Mouse (Mus musculus): ENCODE data around the gene Shisa8. TPM values are rescaled to one million over a fixed set of nuclear protein-coding genes. Genes with fewer than 3 reads are reported as not detected.

Shisa8 gene
- polyA plus RNA-seq, 1 experiment from 2014 or later = 0.75 TPM

GRCm38 (mm10) chr15:82198342-82198741, 14.3 kb downstream of the Shisa8 start:
- Histone ChIP-seq H3K9ac (no peak overlapping the region), H3K27ac (no peak overlapping the region), H3K4me3 (no peak overlapping the region), H3K36me3 (peaks cover 98% of the 10 kb centered on the region), H3K4me2 (replicated peaks) (no peak overlapping the region), H3K9me3 (no peaks in the 10 kb centered on the region), H3K27me3 (no peaks in the 10 kb centered on the region), H3K4me1 (no peaks in the 10 kb centered on the region)
- no peak for ATAC-seq (ENCODE audit: insufficient number of reproducible peaks, insufficient read depth, low FRiP score, low TSS enrichment)
- WGBS = 93% methylated on average over 7 of the region's 7 CpGs

- no peaks in the 10 kb centered on the region for H3K4me1 ChIP-seq
- no peaks in the 10 kb centered on the region for H3K27me3 ChIP-seq
- no peak for ATAC-seq (ENCODE audit: insufficient number of reproducible peaks, insufficient read depth, low FRiP score, low TSS enrichment)
- H3K9me3 ChIP-seq = no peaks in the 10 kb centered on the region
- no peak overlapping the region for H3K9ac ChIP-seq
- H3K4me2 ChIP-seq (replicated peaks) = no peak overlapping the region
- no peak overlapping the region for H3K27ac ChIP-seq
- peaks cover 98% of the 10 kb centered on the region for H3K36me3 ChIP-seq
- H3K4me3 ChIP-seq = no peak overlapping the region
- 92% methylated on average over 11 of the region's 11 CpGs for WGBS
These were observed 14.7 kb downstream of the Shisa8 start for GRCm38 (mm10) chr15:82197937-82198336.

- H3K4me1 ChIP-seq = no peaks in the 10 kb centered on the region
- no peak for ATAC-seq (ENCODE audit: insufficient number of reproducible peaks, insufficient read depth, low FRiP score, low TSS enrichment)
- H3K9ac ChIP-seq = no peak overlapping the region
- H3K9me3 ChIP-seq = no peaks in the 10 kb centered on the region
- H3K4me2 ChIP-seq (replicated peaks) = no peak overlapping the region
- H3K27ac ChIP-seq = no peak overlapping the region
- H3K4me3 ChIP-seq = no peak overlapping the region
- H3K36me3 ChIP-seq = peaks cover 98% of the 10 kb centered on the region
- WGBS = 88% methylated on average over 10 of the region's 10 CpGs
- H3K27me3 ChIP-seq = no peaks in the 10 kb centered on the region
These were observed 15.3 kb downstream of the Shisa8 start for GRCm38 (mm10) chr15:82197246-82197750.

GRCm38 (mm10) chr15:82196300-82196699, 16.3 kb downstream of the Shisa8 start:
- peaks cover 98% of the 10 kb centered on the region for H3K36me3 ChIP-seq
- 84% methylated on average over 12 of the region's 12 CpGs for WGBS
- no peaks in the 10 kb centered on the region for H3K4me1 ChIP-seq

GRCm38 (mm10) chr15:82192617-82193016, 20.0 kb downstream of the Shisa8 start:
- no peak overlapping the region for H3K4me3 ChIP-seq
- H3K9me3 ChIP-seq = no peaks in the 10 kb centered on the region
- 57% methylated on average over 8 of the region's 8 CpGs for WGBS
- peaks cover 92% of the 10 kb centered on the region for H3K36me3 ChIP-seq
- no peak for ATAC-seq (ENCODE audit: insufficient number of reproducible peaks, insufficient read depth, low FRiP score, low TSS enrichment)
- no peak overlapping the region for H3K9ac ChIP-seq
- H3K4me1 ChIP-seq = no peaks in the 10 kb centered on the region
- no peak overlapping the region for H3K27ac ChIP-seq
- no peak overlapping the region for H3K4me2 ChIP-seq (replicated peaks)
- no peaks in the 10 kb centered on the region for H3K27me3 ChIP-seq

More at GRCm38 (mm10) chr15:82196300-82196699, 16.3 kb downstream of the Shisa8 start:
- Histone ChIP-seq H3K4me3 (no peak overlapping the region), H3K27ac (no peak overlapping the region), H3K9me3 (no peaks in the 10 kb centered on the region), H3K9ac (no peak overlapping the region), H3K27me3 (no peaks in the 10 kb centered on the region), H3K4me2 (replicated peaks) (no peak overlapping the region)
- ATAC-seq (ENCODE audit: insufficient number of reproducible peaks, insufficient read depth, low FRiP score, low TSS enrichment) = no peak

- 95% methylated on average over 10 of the region's 10 CpGs for WGBS
- no peaks in the 10 kb centered on the region for H3K9me3 ChIP-seq
- H3K36me3 ChIP-seq = peaks cover 92% of the 10 kb centered on the region
- no peak overlapping the region for H3K27ac ChIP-seq
- H3K9ac ChIP-seq = no peak overlapping the region
- no peaks in the 10 kb centered on the region for H3K27me3 ChIP-seq
- no peak for ATAC-seq (ENCODE audit: insufficient number of reproducible peaks, insufficient read depth, low FRiP score, low TSS enrichment)
- no peaks in the 10 kb centered on the region for H3K4me1 ChIP-seq
- no peak overlapping the region for H3K4me3 ChIP-seq
- no peak overlapping the region for H3K4me2 ChIP-seq (replicated peaks)
These were observed 24.0 kb downstream of the Shisa8 start for GRCm38 (mm10) chr15:82188481-82189240.

GRCm38 (mm10) chr15:82187924-82188323, 24.7 kb downstream of the Shisa8 start:
- no peaks in the 10 kb centered on the region for H3K9me3 ChIP-seq
- H3K4me2 ChIP-seq (replicated peaks) = no peak overlapping the region
- H3K9ac ChIP-seq = no peak overlapping the region
- H3K4me1 ChIP-seq = no peaks in the 10 kb centered on the region
- no peak overlapping the region for H3K27ac ChIP-seq
- no peak overlapping the region for H3K4me3 ChIP-seq
- 74% methylated on average over 1 of the region's 1 CpGs for WGBS
- H3K27me3 ChIP-seq = no peaks in the 10 kb centered on the region
- H3K36me3 ChIP-seq = peaks cover 92% of the 10 kb centered on the region
- no peak for ATAC-seq (ENCODE audit: insufficient number of reproducible peaks, insufficient read depth, low FRiP score, low TSS enrichment)

- H3K4me3 ChIP-seq = no peak overlapping the region
- H3K27ac ChIP-seq = no peak overlapping the region
- no peak for ATAC-seq (ENCODE audit: insufficient number of reproducible peaks, insufficient read depth, low FRiP score, low TSS enrichment)
- no peaks in the 10 kb centered on the region for H3K4me1 ChIP-seq
- H3K9ac ChIP-seq = no peak overlapping the region
- 86% methylated on average over 4 of the region's 4 CpGs for WGBS
- H3K27me3 ChIP-seq = no peaks in the 10 kb centered on the region
- no peak overlapping the region for H3K4me2 ChIP-seq (replicated peaks)
- peaks cover 92% of the 10 kb centered on the region for H3K36me3 ChIP-seq
- 0 out of 2 replicates have a peak, but pooled peaks cover under 1% of the 10 kb centered on the region for H3K9me3 ChIP-seq
These were observed 25.2 kb downstream of the Shisa8 start for GRCm38 (mm10) chr15:82187401-82187800.

- 92% methylated on average over 5 of the region's 5 CpGs for WGBS
- no peak for ATAC-seq (ENCODE audit: insufficient number of reproducible peaks, insufficient read depth, low FRiP score, low TSS enrichment)
These were observed 25.7 kb downstream of the Shisa8 start for GRCm38 (mm10) chr15:82186931-82187330.

GRCm38 (mm10) chr15:82186131-82186530, 26.5 kb downstream of the Shisa8 start:
- H3K9me3 ChIP-seq = peaks cover 9% of the 10 kb centered on the region
- no peak overlapping the region for H3K27ac ChIP-seq
- 86% methylated on average over 14 of the region's 14 CpGs for WGBS
- no peak overlapping the region for H3K4me3 ChIP-seq
- H3K4me2 ChIP-seq (replicated peaks) = no peak overlapping the region
- no peaks in the 10 kb centered on the region for H3K27me3 ChIP-seq
- no peak overlapping the region for H3K9ac ChIP-seq
- peaks cover 93% of the 10 kb centered on the region for H3K36me3 ChIP-seq
- no peaks in the 10 kb centered on the region for H3K4me1 ChIP-seq
- ATAC-seq (ENCODE audit: insufficient number of reproducible peaks, insufficient read depth, low FRiP score, low TSS enrichment) = no peak

More at GRCm38 (mm10) chr15:82186931-82187330, 25.7 kb downstream of the Shisa8 start:
- Histone ChIP-seq H3K27me3 (no peaks in the 10 kb centered on the region), H3K9ac (no peak overlapping the region), H3K4me2 (replicated peaks) (no peak overlapping the region), H3K4me1 (no peaks in the 10 kb centered on the region), H3K9me3 (peaks cover 5% of the 10 kb centered on the region), H3K36me3 (peaks cover 92% of the 10 kb centered on the region), H3K4me3 (no peak overlapping the region), H3K27ac (no peak overlapping the region)

- no peak overlapping the region for H3K9ac ChIP-seq
- no peaks in the 10 kb centered on the region for H3K27me3 ChIP-seq
- H3K4me3 ChIP-seq = no peak overlapping the region
- H3K4me2 ChIP-seq (replicated peaks) = no peak overlapping the region
- H3K4me1 ChIP-seq = no peaks in the 10 kb centered on the region
- H3K9me3 ChIP-seq = peaks cover 9% of the 10 kb centered on the region
- peaks cover 99% of the 10 kb centered on the region for H3K36me3 ChIP-seq
- 88% methylated on average over 14 of the region's 14 CpGs for WGBS
- H3K27ac ChIP-seq = no peak overlapping the region
- no peak for ATAC-seq (ENCODE audit: insufficient number of reproducible peaks, insufficient read depth, low FRiP score, low TSS enrichment)
These were observed 27.4 kb downstream of the Shisa8 start for GRCm38 (mm10) chr15:82185062-82185783.

GRCm38 (mm10) chr15:82184656-82185055, 28.0 kb downstream of the Shisa8 start:
- Histone ChIP-seq H3K4me2 (replicated peaks) (no peak overlapping the region), H3K36me3 (peaks cover 99% of the 10 kb centered on the region), H3K27me3 (no peaks in the 10 kb centered on the region), H3K9me3 (peaks cover 9% of the 10 kb centered on the region), H3K4me1 (no peaks in the 10 kb centered on the region), H3K4me3 (no peak overlapping the region), H3K9ac (no peak overlapping the region), H3K27ac (no peak overlapping the region)
- ATAC-seq (ENCODE audit: insufficient number of reproducible peaks, insufficient read depth, low FRiP score, low TSS enrichment) = no peak
- WGBS = 92% methylated on average over 10 of the region's 10 CpGs
